Mouse (Mus musculus): ENCODE measurements around the gene Tkfc. TPM values are rescaled to one million over a fixed set of nuclear protein-coding genes. Genes with fewer than 3 reads are reported as not detected.

Gene Tkfc
- polyA plus RNA-seq, 1 experiment from 2014 or later = 6.3 TPM

GRCm38 (mm10) chr19:10598188-10598587, 7.3 kb downstream of the Tkfc start:
- no peaks in the 10 kb centered on the region; the same call in 1 of the 2 replicates for H3K36me3 ChIP-seq (ENCODE audit: control insufficient read depth, insufficient read depth, low read length)

DNA sequence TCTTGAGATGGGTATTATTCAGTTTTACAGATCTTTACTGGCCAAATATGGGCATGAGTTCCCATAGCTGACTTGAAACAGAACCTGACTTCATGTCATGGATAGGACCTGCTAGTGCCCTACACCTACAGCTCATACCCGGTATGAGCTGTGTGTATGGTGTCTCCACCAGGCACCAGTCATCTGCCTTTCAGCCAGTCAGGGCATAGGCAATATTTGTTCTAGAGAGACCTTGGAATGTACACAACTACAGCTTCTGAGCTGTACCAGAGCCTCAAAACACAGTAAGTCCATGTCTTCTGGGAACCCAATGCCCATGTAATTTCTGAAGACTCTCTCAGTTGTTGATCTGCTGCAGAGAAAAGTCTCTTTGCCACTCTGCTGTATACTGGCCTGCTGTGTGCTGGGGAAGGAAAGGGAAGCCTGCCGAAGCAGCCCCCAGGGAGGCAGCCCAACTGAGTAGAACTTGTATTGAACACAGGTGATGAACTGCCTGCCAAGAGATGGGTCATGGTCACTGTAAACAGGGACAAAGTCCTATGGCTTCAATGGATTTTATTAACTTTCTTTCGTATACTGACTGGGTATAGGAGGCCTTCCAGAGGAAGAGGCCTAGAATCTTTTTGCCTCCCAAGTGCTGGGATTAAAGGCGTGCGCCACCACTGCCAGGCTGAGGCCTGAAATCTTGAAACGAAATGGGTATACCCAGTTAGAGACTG, 13.6 kb downstream of the Tkfc start:
- Histone ChIP-seq H3K9ac (ENCODE audit: low read length) (no peak overlapping the region), H3K36me3 (ENCODE audit: control insufficient read depth, insufficient read depth, low read length) (no peaks in the 10 kb centered on the region; the same call in 1 of the 2 replicates), H3K27me3 (ENCODE audit: control insufficient read depth, insufficient read depth, low read length) (no peaks in the 10 kb centered on the region), H3K27ac (replicated peaks) (no peak overlapping the region), H3K4me1 (replicated peaks; ENCODE audit: control insufficient read depth, insufficient read depth) (no peaks in the 10 kb centered on the region), H3K4me3 (ENCODE audit: low read depth, low read length) (no peak overlapping the region), H3K4me2 (replicated peaks; ENCODE audit: low read depth) (no peak overlapping the region), H3K9me3 (ENCODE audit: control insufficient read depth, low read length) (no peaks in the 10 kb centered on the region)
- TF ChIP-seq EP300 (optimal IDR thresholded peaks at IDR 0.05) = no peak
- no peak for TF ChIP-seq CTCF (IDR thresholded peaks at IDR 0.05; ENCODE audit: low read depth)
- ATAC-seq (ENCODE audit: low FRiP score, low TSS enrichment) (no peak), DNase-seq (ENCODE audit: low spot score) (no peak)
- 90% methylated on average over 6 of the region's 6 CpGs for WGBS

More at GRCm38 (mm10) chr19:10598188-10598587, 7.3 kb downstream of the Tkfc start:
- Histone ChIP-seq H3K9me3 (ENCODE audit: control insufficient read depth, low read length) (no peaks in the 10 kb centered on the region), H3K4me3 (ENCODE audit: low read depth, low read length) (no peak overlapping the region), H3K27me3 (ENCODE audit: control insufficient read depth, insufficient read depth, low read length) (no peaks in the 10 kb centered on the region), H3K4me1 (replicated peaks; ENCODE audit: control insufficient read depth, insufficient read depth) (no peaks in the 10 kb centered on the region), H3K4me2 (replicated peaks; ENCODE audit: low read depth) (no peak overlapping the region), H3K27ac (replicated peaks) (no peak overlapping the region), H3K9ac (ENCODE audit: low read length) (no peak overlapping the region)
- WGBS = 34% methylated on average over 3 of the region's 3 CpGs
- ATAC-seq (ENCODE audit: low FRiP score, low TSS enrichment) = no peak
- DNase-seq (ENCODE audit: low spot score) = peak; percentile 19
- TF ChIP-seq EP300 (optimal IDR thresholded peaks at IDR 0.05) (no peak), CTCF (IDR thresholded peaks at IDR 0.05; ENCODE audit: low read depth) (peak; percentile 47; the same call in 1 of the 2 replicates)

GRCm38 (mm10) chr19:10590301-10590700, 15.2 kb downstream of the Tkfc start:
- H3K4me3 ChIP-seq (ENCODE audit: low read depth, low read length) = no peak overlapping the region
- no peaks in the 10 kb centered on the region for H3K36me3 ChIP-seq (ENCODE audit: control insufficient read depth, insufficient read depth, low read length)
- H3K4me1 ChIP-seq (replicated peaks; ENCODE audit: control insufficient read depth, insufficient read depth) = no peaks in the 10 kb centered on the region
- H3K9ac ChIP-seq (ENCODE audit: low read length) = no peak overlapping the region
- WGBS = 57% methylated on average over 3 of the region's 3 CpGs
- H3K9me3 ChIP-seq (ENCODE audit: control insufficient read depth, low read length) = no peaks in the 10 kb centered on the region
- no peak overlapping the region for H3K4me2 ChIP-seq (replicated peaks; ENCODE audit: low read depth)
- H3K27me3 ChIP-seq (ENCODE audit: control insufficient read depth, insufficient read depth, low read length) = no peaks in the 10 kb centered on the region
- ATAC-seq (ENCODE audit: low FRiP score, low TSS enrichment) = no peak
- no peak for TF ChIP-seq CTCF (IDR thresholded peaks at IDR 0.05; ENCODE audit: low read depth)
- no peak for TF ChIP-seq EP300 (optimal IDR thresholded peaks at IDR 0.05)
- H3K27ac ChIP-seq (replicated peaks) = no peak overlapping the region
- no peak for DNase-seq (ENCODE audit: low spot score)

DNA sequence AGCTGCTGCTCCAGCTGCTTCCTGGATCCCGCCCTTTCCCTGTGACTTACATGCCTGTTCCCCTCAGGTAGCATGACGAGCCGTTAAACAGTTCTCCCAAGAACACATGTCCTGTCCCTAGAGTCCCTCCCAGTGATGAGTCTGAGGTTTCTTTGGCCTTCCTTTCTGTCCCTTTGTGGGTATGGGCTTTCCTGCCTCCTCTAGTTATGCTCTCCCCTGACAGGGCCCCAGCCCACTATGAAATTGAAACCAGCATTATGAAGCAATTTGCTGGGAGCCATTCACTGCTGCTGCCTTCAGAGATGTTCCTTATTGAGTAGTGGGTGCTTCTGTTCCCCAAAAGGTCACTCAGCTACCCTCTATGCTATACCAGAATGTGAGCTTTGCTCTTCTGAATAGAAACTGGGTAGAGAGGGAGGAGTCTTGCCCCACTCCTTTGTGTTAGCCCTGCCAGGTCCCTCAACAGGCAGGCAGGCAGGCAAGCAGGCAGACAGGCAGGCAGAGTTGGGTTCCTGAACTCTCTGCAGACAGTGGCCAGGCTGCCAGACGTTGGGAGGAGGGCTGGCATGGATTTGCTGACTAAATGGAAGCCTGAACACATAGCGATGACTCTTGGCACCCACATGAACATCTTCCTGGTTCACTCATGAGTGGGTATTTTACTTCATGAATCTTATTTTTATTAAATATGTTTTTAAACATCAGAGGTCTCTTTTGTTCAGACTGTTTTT, 16.2 kb downstream of the Tkfc start:
- H3K4me3 ChIP-seq (ENCODE audit: low read depth, low read length) = no peak overlapping the region
- ATAC-seq (ENCODE audit: low FRiP score, low TSS enrichment) (no peak), DNase-seq (ENCODE audit: low spot score) (no peak)
- no peaks in the 10 kb centered on the region for H3K4me1 ChIP-seq (replicated peaks; ENCODE audit: control insufficient read depth, insufficient read depth)
- WGBS = 57% methylated on average over 5 of the region's 5 CpGs
- no peaks in the 10 kb centered on the region for H3K9me3 ChIP-seq (ENCODE audit: control insufficient read depth, low read length)
- H3K9ac ChIP-seq (ENCODE audit: low read length) = no peak overlapping the region
- no peak overlapping the region for H3K27ac ChIP-seq (replicated peaks)
- H3K36me3 ChIP-seq (ENCODE audit: control insufficient read depth, insufficient read depth, low read length) = no peaks in the 10 kb centered on the region
- no peak overlapping the region for H3K4me2 ChIP-seq (replicated peaks; ENCODE audit: low read depth)
- no peak for TF ChIP-seq EP300 (optimal IDR thresholded peaks at IDR 0.05)
- no peak for TF ChIP-seq CTCF (IDR thresholded peaks at IDR 0.05; ENCODE audit: low read depth)
- H3K27me3 ChIP-seq (ENCODE audit: control insufficient read depth, insufficient read depth, low read length) = no peaks in the 10 kb centered on the region

DNA sequence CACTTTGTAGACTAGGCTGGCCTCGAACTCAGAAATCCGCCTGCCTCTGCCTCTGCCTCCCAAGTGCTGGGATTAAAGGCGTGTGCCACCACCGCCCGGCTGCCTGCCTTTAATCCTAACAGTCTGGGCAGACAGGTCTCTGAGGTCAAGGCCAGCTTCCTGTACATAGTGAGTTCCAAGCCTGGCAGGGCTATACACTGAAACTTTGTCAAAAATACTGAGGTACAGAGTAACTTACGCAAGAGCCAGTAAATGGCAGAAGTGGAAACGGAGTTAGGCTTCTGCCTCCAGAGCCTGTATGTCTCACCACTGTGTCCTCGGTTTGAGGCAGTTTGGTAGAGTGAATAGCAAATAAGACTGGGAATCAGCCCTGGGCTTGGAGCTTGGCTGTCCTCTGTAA, 18.2 kb downstream of the Tkfc start:
- no peak for ATAC-seq (ENCODE audit: low FRiP score, low TSS enrichment)
- no peaks in the 10 kb centered on the region for H3K9me3 ChIP-seq (ENCODE audit: control insufficient read depth, low read length)
- H3K4me2 ChIP-seq (replicated peaks; ENCODE audit: low read depth) = no peak overlapping the region
- no peaks in the 10 kb centered on the region for H3K36me3 ChIP-seq (ENCODE audit: control insufficient read depth, insufficient read depth, low read length)
- DNase-seq (ENCODE audit: low spot score) = no peak
- H3K4me3 ChIP-seq (ENCODE audit: low read depth, low read length) = no peak overlapping the region
- no peaks in the 10 kb centered on the region for H3K4me1 ChIP-seq (replicated peaks; ENCODE audit: control insufficient read depth, insufficient read depth)
- TF ChIP-seq EP300 (optimal IDR thresholded peaks at IDR 0.05) = no peak
- TF ChIP-seq CTCF (IDR thresholded peaks at IDR 0.05; ENCODE audit: low read depth) = no peak
- H3K9ac ChIP-seq (ENCODE audit: low read length) = no peak overlapping the region
- H3K27ac ChIP-seq (replicated peaks) = no peak overlapping the region
- H3K27me3 ChIP-seq (ENCODE audit: control insufficient read depth, insufficient read depth, low read length) = no peaks in the 10 kb centered on the region
- WGBS = 87% methylated on average over 8 of the region's 8 CpGs

DNA sequence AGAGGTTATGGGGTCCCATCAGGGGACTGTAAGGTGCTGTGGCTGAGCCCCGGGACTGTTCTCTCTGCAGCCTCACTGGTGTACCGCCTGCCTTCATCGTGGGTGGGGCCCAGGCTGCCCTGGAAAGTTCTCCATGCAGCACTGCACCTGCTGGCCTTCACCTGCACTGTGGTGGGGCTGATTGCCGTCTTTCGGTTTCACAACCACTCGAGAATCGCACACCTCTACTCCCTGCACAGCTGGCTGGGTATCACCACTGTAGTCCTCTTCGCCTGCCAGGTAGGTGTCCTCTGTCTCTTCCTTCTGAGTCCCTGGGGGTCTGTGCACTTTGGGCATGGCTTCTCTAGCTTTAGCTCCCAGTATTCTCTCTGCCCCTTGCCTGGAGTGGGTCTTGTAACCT, 20.3 kb downstream of the Tkfc start:
- H3K36me3 ChIP-seq (ENCODE audit: control insufficient read depth, insufficient read depth, low read length) = no peaks in the 10 kb centered on the region
- no peaks in the 10 kb centered on the region for H3K4me1 ChIP-seq (replicated peaks; ENCODE audit: control insufficient read depth, insufficient read depth)
- H3K4me3 ChIP-seq (ENCODE audit: low read depth, low read length) = no peak overlapping the region
- 84% methylated on average over 8 of the region's 8 CpGs for WGBS
- DNase-seq (ENCODE audit: low spot score) (no peak), ATAC-seq (ENCODE audit: low FRiP score, low TSS enrichment) (peak; percentile 49; the same call in 1 of the 2 replicates)
- H3K27ac ChIP-seq (replicated peaks) = no peak overlapping the region
- no peaks in the 10 kb centered on the region for H3K9me3 ChIP-seq (ENCODE audit: control insufficient read depth, low read length)
- H3K9ac ChIP-seq (ENCODE audit: low read length) = no peak overlapping the region
- H3K4me2 ChIP-seq (replicated peaks; ENCODE audit: low read depth) = no peak overlapping the region
- H3K27me3 ChIP-seq (ENCODE audit: control insufficient read depth, insufficient read depth, low read length) = no peaks in the 10 kb centered on the region
- TF ChIP-seq CTCF (IDR thresholded peaks at IDR 0.05; ENCODE audit: low read depth) (no peak), EP300 (optimal IDR thresholded peaks at IDR 0.05) (no peak)
